Mouse (Mus musculus) MEL (cell line): ENCODE results near the gene Spata2. TPM values are rescaled to one million over a fixed set of nuclear protein-coding genes. Genes with fewer than 3 reads are reported as not detected.

Source experiments
- DNase-seq: peaks from one replicate; pipeline ENCODE4 v3.0.0; 2011; ENCODE audit warnings: low read depth, low spot score
- H3K27ac ChIP-seq: 2 replicates; pipeline ENCODE4 v1.5.1; 2012; ENCODE audit warnings: low read depth, mild to moderate bottlenecking, control low read depth, low read length, moderate library complexity; ENCODE audit not compliant: control insufficient read depth
- H3K27me3 ChIP-seq, 2 experiments: fragments of 150-350 bp in 1 of 2; sonication (generic) in 1 of 2; 2 replicates each; pipeline ENCODE4 v1.6.1; 2012; ENCODE audit warnings: low read length in 2 of 2, mild to moderate bottlenecking in 2 of 2, improper control_type of control experiment in 1 of 2, moderate library complexity in 1 of 2; ENCODE audit not compliant: insufficient read depth in 2 of 2, control insufficient read depth in 1 of 2
- H3K36me3 ChIP-seq, 2 experiments: 2 replicates each; pipeline ENCODE4 v1.6.1; 2012 to 2014; ENCODE audit warnings: low read length in 2 of 2, improper control_type of control experiment in 1 of 2, inconsistent platforms in 1 of 2, mild to moderate bottlenecking in 1 of 2; ENCODE audit not compliant: insufficient read depth in 2 of 2, control insufficient read depth in 1 of 2
- H3K4me1 ChIP-seq, 2 experiments: fragments of 150-350 bp in 1 of 2; sonication (generic) in 1 of 2; 2 replicates each; pipeline ENCODE4 v1.6.1; 2012; ENCODE audit warnings: low read length in 2 of 2, improper control_type of control experiment in 1 of 2, mild to moderate bottlenecking in 1 of 2; ENCODE audit not compliant: insufficient read depth in 2 of 2, control insufficient read depth in 1 of 2
- H3K4me3 ChIP-seq, 2 experiments: fragments of 150-350 bp in 1 of 2; sonication (generic) in 1 of 2; 2 replicates each; pipeline ENCODE4 v1.5.1; 2012; ENCODE audit warnings: low read depth in 2 of 2, low read length in 2 of 2, mild to moderate bottlenecking in 2 of 2, moderate library complexity in 2 of 2, control low read depth in 1 of 2, improper control_type of control experiment in 1 of 2; ENCODE audit not compliant: control insufficient read depth in 1 of 2, insufficient read depth in 1 of 2
- H3K79me2 ChIP-seq: 2 replicates; pipeline ENCODE4 v1.6.1; 2012; ENCODE audit warnings: mild to moderate bottlenecking, low read length, moderate library complexity; ENCODE audit not compliant: control insufficient read depth, poor library complexity, insufficient read depth
- H3K9ac ChIP-seq: 2 replicates; pipeline ENCODE4 v1.6.1; 2012; ENCODE audit warnings: low read depth, mild to moderate bottlenecking, control low read depth, low read length, moderate library complexity; ENCODE audit not compliant: control insufficient read depth, poor library complexity, severe bottlenecking
- H3K9me3 ChIP-seq: fragments of 150-350 bp; sonication (generic); replicated peaks from 2 replicates; pipeline ENCODE4 v1.6.1; 2012; ENCODE audit warnings: mild to moderate bottlenecking, low read length, improper control_type of control experiment, moderate library complexity; ENCODE audit not compliant: insufficient read depth
- CHD1 ChIP-seq: IDR thresholded peaks from 2 replicates; pipeline ENCODE4 v1.6.1; 2012; ENCODE audit warnings: low read depth, mild to moderate bottlenecking, inconsistent platforms, low read length, improper control_type of control experiment
- ELF1 ChIP-seq: IDR thresholded peaks from 2 replicates; pipeline ENCODE4 v1.6.1; 2014; ENCODE audit warnings: low read depth, mild to moderate bottlenecking, inconsistent platforms, low read length, improper control_type of control experiment, moderate library complexity
- EP300 ChIP-seq, 2 experiments: IDR thresholded peaks; 2 replicates each; pipeline ENCODE4 v1.6.1; 2011; ENCODE audit warnings: improper control_type of control experiment in 2 of 2, low read length in 2 of 2, low read depth in 1 of 2, mild to moderate bottlenecking in 1 of 2
- GABPA ChIP-seq: IDR thresholded peaks from 2 replicates; pipeline ENCODE4 v1.6.1; 2012; ENCODE audit warnings: low read depth, mild to moderate bottlenecking, inconsistent platforms, low read length, improper control_type of control experiment, moderate library complexity
- HCFC1 ChIP-seq: IDR thresholded peaks from 2 replicates; pipeline ENCODE4 v1.6.1; 2012; ENCODE audit warnings: low read depth, mild to moderate bottlenecking, inconsistent platforms, low read length, improper control_type of control experiment, moderate library complexity
- JUND ChIP-seq: IDR thresholded peaks from 2 replicates; pipeline ENCODE4 v1.6.1; 2011; ENCODE audit warnings: low read depth, mild to moderate bottlenecking, improper control_type of control experiment, low read length
- KAT2A ChIP-seq: conservative IDR thresholded peaks from 2 replicates; pipeline ENCODE4 v1.6.1; 2012; ENCODE audit warnings: low read depth, low read length, improper control_type of control experiment, inconsistent platforms
- MAX ChIP-seq: IDR thresholded peaks from 2 replicates; pipeline ENCODE4 v1.6.1; 2011; ENCODE audit warnings: low read length, improper control_type of control experiment
- MAZ ChIP-seq: IDR thresholded peaks from 2 replicates; pipeline ENCODE4 v1.6.1; 2012; ENCODE audit warnings: low read depth, mild to moderate bottlenecking, inconsistent platforms, low read length, improper control_type of control experiment
- MEF2A ChIP-seq: IDR thresholded peaks from 2 replicates; pipeline ENCODE4 v1.6.1; 2014; ENCODE audit warnings: low read depth, mild to moderate bottlenecking, inconsistent platforms, low read length, improper control_type of control experiment; ENCODE audit not compliant: poor library complexity, insufficient replicate concordance, severe bottlenecking; ENCODE audit errors: extremely low read depth
- MXI1 ChIP-seq: IDR thresholded peaks from 2 replicates; pipeline ENCODE4 v1.6.1; 2011; ENCODE audit warnings: mild to moderate bottlenecking, low read depth, low read length, improper control_type of control experiment
- MYC ChIP-seq: IDR thresholded peaks from 2 replicates; pipeline ENCODE4 v1.6.1; 2011; ENCODE audit warnings: low read depth, mild to moderate bottlenecking, low read length, improper control_type of control experiment, moderate library complexity
- POLR2A ChIP-seq, 2 experiments: IDR thresholded peaks; 2 replicates each; pipeline ENCODE4 v1.6.1; 2011 to 2012; ENCODE audit warnings: low read length in 2 of 2, mild to moderate bottlenecking in 2 of 2, control low read depth in 1 of 2, improper control_type of control experiment in 1 of 2, low read depth in 1 of 2, moderate library complexity in 1 of 2; ENCODE audit not compliant: control insufficient read depth in 1 of 2, insufficient read depth in 1 of 2, poor library complexity in 1 of 2
- SMC3 ChIP-seq: IDR thresholded peaks from 2 replicates; pipeline ENCODE4 v1.6.1; 2011; ENCODE audit warnings: low read depth, low read length, improper control_type of control experiment
- TAL1 ChIP-seq: IDR thresholded peaks from 2 replicates; pipeline ENCODE4 v1.6.1; 2012; ENCODE audit warnings: mild to moderate bottlenecking, inconsistent platforms, low read length, moderate library complexity, mixed read lengths
- TBP ChIP-seq: IDR thresholded peaks from 2 replicates; pipeline ENCODE4 v1.8.0; 2011; ENCODE audit warnings: low read depth, low read length, improper control_type of control experiment
- TCF12 ChIP-seq: IDR thresholded peaks from 2 replicates; pipeline ENCODE4 v1.6.1; 2014; ENCODE audit warnings: low read depth, mild to moderate bottlenecking, inconsistent platforms, low read length, improper control_type of control experiment, moderate library complexity
- UBTF ChIP-seq: IDR thresholded peaks from 2 replicates; pipeline ENCODE4 v1.6.1; 2012; ENCODE audit warnings: low read depth, mild to moderate bottlenecking, inconsistent platforms, low read length, improper control_type of control experiment, moderate library complexity, borderline replicate concordance; ENCODE audit not compliant: insufficient read depth
- USF1 ChIP-seq: IDR thresholded peaks from 2 replicates; pipeline ENCODE4 v1.6.1; 2014; ENCODE audit warnings: low read depth, mild to moderate bottlenecking, inconsistent platforms, low read length, improper control_type of control experiment, moderate library complexity
- polyA plus RNA-seq, 2 experiments: library from polyadenylated mRNA; stranded (reverse) in 1 of 2; unstranded in 1 of 2; fragments of >175 nt in 1 of 2; fragments of >200 nt in 1 of 2; gene quantifications; 2 replicates each; pipeline versions ENCODE4 v1.2.1 to v1.2.4; 2012; ENCODE audit warnings: low replicate concordance in 2 of 2, low read depth in 1 of 2; ENCODE audit not compliant: insufficient read length in 2 of 2, insufficient read depth in 1 of 2, missing spikeins in 1 of 2
- total RNA-seq: library from RNA; depleted of rRNA; stranded (reverse); fragments of 300-350 nt; gene quantifications from 2 replicates; pipeline ENCODE4 v1.2.3, GENCODE M21; 2012

Spata2 gene
- total and polyA plus RNA-seq, 3 experiments = 9.4 to 33.5 TPM; not detected in 1

DNA sequence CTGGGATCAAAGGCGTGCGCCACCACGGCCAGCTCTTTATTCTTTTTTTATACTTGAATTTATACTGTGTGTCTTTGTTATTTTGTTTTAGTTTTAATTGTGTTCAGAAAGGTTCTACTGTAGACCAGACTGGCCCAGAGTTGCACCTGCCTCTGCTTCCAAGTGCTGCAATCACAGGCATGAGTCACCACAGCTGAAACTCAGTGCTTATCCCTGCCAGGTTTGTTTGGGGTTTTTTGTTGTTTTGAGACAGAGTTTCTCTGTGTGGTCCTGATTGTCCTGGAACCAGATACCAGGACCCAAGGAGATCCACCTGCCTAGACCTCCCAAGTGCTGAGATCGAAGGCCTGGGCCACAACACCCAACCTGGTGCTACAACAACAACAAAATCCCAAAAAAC lies 15.9 kb upstream of the Spata2 start:
- no peak overlapping the region for H3K4me3 ChIP-seq
- H3K27me3 ChIP-seq = no peaks in the 10 kb centered on the region
- H3K9ac ChIP-seq = no peak overlapping the region
- peaks cover 15 to 28% of the 10 kb centered on the region in 2 experiments for H3K4me1 ChIP-seq
- no peak for DNase-seq
- TF ChIP-seq MAZ (no peak), POLR2A (IDR thresholded peaks at IDR 0.05; ENCODE audit: control insufficient read depth in 1 of 2, insufficient read depth in 1 of 2, low read depth in 1 of 2, low read length in 2 of 2, poor library complexity in 1 of 2) (no peak), MXI1 (no peak), KAT2A (no peak), TBP (no peak), HCFC1 (no peak), MAX (no peak), MYC (no peak), USF1 (no peak), CHD1 (no peak), ELF1 (no peak), TCF12 (no peak), GABPA (no peak), EP300 (IDR thresholded peaks at IDR 0.05; ENCODE audit: low read depth in 1 of 2, low read length in 2 of 2) (no peak), SMC3 (no peak), UBTF (no peak), JUND (no peak), MEF2A (no peak)
- TF ChIP-seq, all 39 proteins: peak for 0
- no peak overlapping the region for H3K27ac ChIP-seq
- no peaks in the 10 kb centered on the region for H3K9me3 ChIP-seq
- H3K79me2 ChIP-seq = peaks cover 17% of the 10 kb centered on the region
- H3K36me3 ChIP-seq = peaks cover 21 to 25% of the 10 kb centered on the region in 2 experiments

DNA sequence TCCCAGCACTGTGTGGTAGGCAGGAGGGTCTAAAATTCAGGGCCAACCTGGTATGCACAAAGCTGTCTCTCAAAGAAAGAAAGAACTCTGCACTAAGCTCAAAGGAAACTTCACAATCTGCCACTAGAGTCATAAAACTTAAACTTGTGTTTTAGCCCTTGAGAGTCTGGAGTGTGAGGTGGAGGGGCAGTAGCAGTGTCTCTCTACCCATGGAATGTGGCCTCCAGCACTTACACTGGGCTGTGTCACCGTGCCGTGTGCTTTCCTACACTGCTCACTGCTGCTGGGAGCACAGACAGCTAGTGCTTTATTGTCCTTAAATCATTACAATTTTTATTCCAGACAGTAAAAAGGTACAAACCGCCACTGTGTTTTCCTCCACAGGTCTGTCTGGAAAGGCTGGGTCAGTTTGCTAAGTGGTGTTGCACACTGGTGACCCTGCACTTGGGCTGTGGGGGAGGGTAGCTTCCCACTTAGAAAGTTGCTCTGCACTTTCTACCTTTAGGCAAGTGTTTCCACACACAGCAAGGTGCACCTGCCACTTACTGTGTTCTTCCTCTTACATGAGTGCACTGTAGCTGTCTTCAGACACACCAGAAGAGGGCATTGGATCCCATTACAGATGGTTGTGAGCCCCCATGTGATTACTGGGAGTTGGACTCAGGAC lies 15.2 kb upstream of the Spata2 start:
- Histone ChIP-seq H3K9ac (no peak overlapping the region), H3K9me3 (no peaks in the 10 kb centered on the region), H3K79me2 (peaks cover 20% of the 10 kb centered on the region), H3K4me1 (peaks cover 15 to 28% of the 10 kb centered on the region in 2 experiments), H3K36me3 (peaks cover 21 to 25% of the 10 kb centered on the region in 2 experiments), H3K27ac (no peak overlapping the region), H3K27me3 (no peaks in the 10 kb centered on the region), H3K4me3 (no peak overlapping the region)
- TF ChIP-seq TAL1 = no peak
- DNase-seq = no peak
